Mouse (Mus musculus) CH12F3 (cell line): ENCODE measurements around the gene Gm128.
"Not testable (repeated sequence)": the region's sequence is repeated elsewhere in the genome, so short reads cannot be mapped to it uniquely, and the experiment has no call there.

Experiments used
- in situ Hi-C: fragments of 300-500 bp; cut with MboI; formaldehyde crosslinking; loops from 2 replicates; pipeline ENCODE4 v1.14.3; 2020; ENCODE audit warnings: low sequenced_read_pairs

The Gm128 gene

DNA sequence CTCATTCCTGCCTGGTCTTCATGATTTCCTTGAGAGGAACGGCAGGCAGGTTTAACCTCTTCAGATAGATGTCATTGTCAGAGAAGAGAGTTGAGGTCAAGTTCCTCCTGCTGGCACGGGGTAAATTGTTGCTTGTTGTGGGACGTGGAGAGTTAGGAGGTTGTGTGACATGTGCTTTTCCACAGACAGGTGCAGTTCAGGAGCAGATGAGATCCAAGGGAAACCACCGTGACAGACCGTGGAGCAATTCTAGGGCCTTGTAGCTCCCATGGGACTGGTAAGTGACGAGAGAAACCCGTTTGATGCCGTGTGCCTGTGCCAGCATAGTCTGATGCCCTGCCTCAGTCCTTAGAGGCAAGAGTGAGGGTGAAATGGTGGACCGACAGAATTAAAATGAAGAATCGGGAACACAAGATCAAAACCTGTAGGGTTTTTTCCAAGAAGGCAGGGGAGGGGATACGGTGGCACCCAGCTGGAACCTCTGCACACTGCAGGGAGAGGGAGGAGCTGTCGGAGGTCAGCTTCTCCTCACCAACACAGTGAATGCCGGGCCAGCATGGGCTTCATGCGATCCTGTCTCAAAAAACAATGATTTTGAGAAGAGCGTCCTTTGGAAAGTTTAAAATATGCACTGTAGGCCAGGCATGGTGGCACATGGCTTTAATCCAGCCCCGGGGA is 8.0 kb downstream of the Gm128 start:
- in situ Hi-C loops, result no loop called here

DNA sequence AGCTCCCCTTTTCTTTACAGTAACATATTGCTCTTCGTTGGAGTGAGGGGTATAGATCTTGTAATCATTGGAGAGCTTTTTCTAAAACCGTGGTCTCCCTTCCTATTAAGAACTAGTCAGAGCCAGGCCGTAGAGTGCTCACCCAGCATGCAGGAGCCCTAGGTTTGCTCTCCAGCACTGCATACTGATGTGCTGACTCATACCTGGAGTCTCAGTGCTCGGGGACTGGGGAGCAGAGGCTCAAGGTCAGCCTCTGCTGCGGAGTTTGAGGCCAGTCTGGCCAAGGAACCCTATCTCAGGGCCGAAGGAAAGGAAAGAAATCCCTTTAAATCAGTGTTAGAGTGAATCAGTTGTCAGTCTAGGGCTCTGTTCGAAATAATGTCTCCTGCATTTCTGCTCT is 8.6 kb downstream of the Gm128 start:
- in situ Hi-C loops, result no loop called here

DNA sequence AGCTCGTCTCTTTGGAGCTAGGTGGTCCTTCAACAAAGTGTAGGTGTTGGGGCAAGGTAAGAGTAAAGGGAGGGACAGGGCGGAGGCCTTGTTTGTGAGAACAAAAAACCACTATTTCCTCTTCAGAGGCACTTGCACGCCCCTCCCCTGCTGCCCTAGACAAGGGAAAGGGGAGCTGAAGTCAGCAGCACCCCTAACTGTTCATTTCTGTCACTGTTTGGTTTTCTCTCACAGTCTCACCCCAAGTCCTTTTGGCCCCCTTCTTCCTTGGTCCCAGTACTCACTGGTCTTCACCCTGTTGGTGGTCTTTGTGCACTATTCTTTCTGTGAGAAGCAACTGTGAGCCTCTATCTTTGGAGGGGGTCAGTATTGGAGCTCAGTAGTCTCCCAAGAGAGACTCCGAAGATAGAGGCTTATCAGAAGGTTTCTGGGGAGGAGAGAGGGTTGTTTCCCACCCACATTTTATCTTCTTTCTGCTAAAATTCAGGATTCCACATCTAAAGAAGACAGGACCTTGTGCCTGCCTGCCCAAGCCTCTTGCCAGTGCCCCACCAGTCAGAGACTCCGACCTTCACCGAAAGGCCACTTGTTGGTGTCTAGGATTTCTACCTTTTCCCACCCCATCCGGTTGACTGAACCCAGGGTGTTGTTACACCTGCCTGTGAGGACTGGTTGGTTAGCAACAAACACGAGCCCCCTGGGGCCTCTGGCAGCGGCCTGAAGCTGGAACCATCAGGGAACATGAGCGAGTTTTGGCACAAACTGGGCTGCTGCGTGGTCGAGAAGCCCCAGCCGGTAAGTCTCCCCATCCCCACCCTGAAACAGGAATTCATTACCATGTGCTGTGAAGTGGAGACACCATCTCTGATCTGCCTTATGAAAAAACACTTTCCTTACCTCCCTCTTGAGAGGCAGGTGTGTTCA is 9.8 kb downstream of the Gm128 start, which contains the start of gene Mllt11:
Gene Mllt11 (minus strand): TSS at position 874 of the 924 bp plus-strand sequence.
- in situ Hi-C loops, result no loop called here

DNA sequence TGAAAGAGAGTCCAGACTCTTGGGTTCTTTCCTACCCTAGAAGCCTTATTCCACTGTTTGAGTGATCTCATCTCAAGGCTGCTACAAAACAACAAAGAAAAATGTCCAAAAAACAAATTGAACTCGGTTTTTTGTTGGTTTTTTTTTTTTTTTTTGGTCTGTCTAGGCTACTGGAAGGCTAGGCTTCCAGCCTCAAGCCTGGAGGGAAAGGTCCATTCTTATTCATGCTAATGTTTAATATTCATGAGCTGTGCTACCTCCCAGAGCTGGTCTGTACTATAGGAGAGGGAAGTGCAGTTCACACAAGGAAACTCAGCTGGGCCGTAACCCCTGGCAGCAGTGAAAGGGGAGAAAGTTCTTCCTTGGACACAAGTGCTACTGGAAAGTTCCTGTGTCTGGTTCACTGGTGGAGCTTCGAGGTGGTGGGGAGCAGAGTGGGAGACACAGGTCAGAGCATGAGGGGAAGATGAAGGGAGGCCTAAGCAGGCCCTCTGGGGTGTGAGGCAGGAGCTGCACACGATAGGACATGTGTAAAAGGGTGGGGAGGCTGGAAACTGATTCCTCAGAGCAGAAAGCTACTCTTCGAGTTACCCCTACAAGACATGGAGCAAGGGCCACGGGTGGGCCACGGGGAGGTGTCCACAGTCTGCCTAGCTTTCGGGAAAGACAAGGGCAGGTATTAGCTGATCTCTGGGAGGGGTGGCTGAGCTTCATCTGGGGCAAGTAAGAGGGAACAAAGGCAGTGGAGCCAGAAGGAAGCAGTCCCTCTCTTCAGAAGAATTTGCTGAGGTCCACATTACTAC is 10.7 kb downstream of the Gm128 start:
- in situ Hi-C loops, result no loop called here

DNA sequence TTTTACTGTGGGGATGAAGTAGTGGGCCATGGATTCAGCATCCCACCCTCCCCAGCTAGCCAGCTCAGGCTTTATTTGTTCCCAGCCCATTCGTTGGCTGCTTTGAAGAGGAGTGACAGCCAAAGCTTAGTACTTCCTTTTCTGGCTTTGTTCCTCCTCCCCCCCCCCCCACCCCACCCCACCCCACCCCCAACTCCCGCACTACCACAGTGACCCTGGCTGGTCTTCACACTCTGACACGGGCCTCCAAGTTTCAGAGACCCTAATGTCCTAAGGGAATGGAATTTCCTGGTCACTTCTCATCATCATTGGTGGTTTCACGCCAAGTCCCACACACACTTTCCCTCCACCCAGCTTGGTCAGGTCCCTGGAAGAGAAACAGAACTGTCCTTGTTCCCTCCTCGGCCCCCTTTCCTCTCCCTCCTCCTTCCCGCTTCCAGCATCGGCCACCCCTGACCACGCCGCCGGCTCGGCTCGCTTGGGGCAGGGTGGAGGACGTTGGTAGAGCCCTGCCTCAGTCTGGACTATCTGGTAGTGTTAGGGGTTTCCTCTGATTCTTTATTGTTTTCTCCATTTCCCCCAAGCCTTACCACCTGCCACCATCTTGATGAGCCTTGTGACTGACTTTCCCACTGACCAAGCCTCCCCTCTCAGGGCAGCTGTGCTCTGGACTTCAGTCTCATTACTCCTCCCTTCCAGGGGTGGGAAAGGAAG is 11.5 kb downstream of the Gm128 start:
- in situ Hi-C loops, result no loop called here

DNA sequence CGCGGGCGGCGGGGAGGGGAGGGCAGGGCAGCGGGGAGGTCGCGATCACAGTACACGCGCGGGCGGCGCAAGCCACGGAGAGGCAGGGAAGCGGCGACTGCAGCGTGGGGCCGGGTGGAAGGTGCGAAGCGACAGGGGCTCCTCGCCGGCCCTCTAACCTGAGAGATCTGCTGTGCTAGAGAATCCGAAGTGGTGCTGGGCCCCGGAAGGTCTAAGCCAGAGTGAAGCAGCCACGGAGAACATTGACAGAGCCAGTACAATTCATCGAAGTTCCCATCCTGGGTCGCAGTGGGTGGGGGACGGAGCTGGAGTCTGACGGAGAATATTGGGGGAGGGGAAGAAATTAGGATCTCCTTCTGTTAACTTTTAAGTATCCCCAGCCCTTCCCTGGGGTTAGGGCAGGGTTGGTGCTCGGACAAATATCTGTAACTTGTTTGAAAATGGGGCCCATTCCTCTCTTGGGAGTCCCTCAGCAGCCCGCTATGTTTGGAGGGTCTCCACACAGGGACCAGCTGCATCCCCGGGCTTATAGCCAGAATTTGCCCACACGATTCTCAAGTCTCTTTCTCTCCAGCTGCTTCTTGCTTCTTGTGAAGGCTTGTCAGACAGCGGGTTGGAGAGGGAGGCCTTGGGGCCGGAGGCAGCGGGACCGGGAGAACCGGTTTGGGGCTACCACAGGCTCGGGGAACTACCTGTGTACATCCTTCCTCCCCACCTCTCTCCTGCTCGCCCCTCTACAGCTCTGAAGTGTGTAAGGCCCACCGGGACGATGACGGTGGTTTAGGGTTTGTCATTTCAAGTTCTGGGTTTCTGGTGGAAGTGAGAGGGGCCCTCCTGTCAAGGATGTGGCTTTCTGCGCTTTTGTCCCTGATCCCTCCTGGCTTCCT is 12.3 kb downstream of the Gm128 start:
- in situ Hi-C loops, result no loop called here

DNA sequence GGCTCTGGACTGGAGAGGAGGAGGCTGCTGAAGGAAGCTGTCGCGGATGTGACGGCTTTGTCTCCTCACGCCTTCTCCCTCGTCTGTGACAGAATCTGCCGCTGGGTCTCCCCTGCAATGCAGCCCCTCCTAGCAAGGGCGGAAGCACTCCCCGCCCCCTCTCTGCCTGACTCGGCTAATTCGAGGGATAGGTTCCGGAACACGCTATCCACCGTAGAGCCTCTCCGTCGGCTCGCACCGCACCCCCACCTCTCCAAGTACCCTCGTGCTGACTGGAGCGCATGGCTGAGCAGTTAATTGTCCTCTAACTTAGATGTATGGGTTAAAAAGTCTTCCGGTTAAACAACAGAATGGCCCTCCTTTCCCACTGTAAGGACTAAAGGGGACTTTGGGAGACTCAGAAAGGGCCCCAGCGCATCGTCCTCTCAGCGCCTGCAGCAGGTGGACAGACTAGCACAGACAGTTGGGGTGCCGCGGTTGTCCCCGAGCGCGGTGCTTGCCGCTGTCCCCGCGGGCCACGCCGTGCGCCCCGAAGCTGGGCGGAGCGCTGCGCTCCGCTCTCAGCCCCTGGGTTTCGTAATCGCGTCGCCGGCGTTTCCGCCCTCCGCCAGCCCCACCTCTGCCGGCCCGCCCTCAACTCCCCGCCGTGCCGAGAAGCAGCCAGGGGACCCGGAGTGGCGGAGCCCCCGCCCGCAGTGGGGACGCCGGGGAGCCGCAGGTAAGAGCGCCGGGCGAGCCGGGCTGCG is 13.1 kb downstream of the Gm128 start, which contains the start of gene Cdc42se1:
Gene Cdc42se1 (plus strand): TSS at position 585 of the 746 bp plus-strand sequence.
- in situ Hi-C loops, result no loop called here

DNA sequence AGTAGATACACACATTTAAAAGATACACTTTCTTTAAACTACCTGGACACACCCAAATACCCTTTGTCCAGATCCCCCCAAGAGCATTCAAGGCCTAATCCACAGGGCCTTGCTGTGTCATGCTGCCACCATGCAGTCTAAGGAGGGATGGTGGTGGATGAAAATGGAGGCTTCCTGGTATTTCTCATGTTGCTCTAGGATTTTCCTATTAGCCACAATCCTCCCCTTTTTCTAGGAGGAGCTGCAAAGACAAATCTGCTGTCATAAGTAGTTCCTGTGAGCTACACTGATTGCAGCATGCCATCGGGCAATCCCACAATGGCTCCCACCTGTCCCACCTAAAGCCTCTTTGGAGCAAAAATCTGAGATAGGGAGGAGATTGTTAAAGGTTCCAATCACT is 14.2 kb downstream of the Gm128 start:
- in situ Hi-C loops, result no loop called here

DNA sequence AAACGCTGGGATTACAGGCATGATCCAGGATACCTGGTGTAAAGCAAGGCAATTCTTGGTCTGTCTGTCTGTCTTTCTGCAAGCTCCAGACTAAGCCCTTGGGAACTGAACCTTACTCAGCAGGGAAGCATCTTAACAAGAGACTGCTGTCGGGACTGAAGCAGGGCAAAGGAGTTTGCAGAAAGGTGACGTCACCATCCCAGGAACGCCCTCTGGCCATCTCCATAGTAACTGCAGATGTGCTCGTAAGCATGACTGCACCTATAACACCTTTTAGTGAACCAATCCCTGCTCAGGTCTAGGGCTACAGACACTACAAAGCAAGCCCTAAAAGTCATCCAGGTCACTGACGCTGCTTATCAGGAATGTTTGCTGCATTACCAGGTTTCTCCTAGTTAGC is 17.1 kb downstream of the Gm128 start:
- in situ Hi-C loops, result no loop called here

DNA sequence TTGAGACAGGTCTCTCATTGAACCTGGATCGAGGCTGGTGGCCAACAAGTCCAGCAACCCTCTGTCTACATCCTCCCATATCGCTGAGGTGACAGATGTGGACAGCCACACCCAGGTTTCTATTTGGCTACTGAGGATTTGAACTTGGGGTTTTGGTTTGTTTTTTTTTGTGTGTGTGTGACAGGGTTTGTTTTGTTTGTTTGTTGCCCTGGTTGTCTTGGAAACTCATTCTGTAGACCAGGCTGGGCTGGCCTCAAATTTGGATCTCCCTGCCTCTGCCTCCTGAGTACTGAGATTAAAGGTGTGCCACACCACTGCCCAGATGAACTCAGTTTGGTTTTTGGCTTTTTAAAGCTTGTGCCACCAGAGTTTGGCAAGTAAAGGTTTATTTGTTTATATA is 18.4 kb downstream of the Gm128 start:
- in situ Hi-C loops, result no loop called here

DNA sequence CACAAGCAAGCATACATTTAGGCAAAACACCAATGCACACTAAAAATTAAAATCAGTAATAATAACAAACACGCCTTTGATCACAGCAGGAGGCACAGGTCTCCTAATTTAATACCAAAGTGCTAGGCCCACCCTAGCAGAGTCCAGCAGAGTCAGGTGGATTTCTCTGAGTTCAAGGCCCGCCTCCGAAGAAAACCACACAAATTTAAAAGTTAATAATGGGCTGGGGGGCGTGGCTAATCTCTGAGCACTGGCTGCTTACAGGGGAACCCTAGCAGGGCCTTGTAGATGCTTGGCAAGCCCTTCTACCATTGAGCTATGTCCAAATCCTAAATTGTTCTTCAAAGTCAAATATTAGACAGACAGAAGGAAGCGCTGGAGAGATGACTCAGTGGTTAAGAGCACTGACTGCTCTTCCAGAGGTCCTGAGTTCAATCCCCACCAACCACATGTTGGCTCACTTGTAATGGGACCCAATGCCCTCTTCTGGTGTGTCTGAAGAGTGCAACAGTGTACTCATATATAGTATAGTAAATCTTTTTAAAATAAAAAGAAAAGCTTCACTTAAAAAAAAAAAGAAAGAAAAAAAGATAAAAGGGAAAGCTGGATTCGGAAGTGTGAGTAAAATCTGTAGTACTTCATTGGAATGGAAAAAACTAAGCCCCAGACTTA is 22.8 kb downstream of the Gm128 start:
- in situ Hi-C loops, result no loop called here

DNA sequence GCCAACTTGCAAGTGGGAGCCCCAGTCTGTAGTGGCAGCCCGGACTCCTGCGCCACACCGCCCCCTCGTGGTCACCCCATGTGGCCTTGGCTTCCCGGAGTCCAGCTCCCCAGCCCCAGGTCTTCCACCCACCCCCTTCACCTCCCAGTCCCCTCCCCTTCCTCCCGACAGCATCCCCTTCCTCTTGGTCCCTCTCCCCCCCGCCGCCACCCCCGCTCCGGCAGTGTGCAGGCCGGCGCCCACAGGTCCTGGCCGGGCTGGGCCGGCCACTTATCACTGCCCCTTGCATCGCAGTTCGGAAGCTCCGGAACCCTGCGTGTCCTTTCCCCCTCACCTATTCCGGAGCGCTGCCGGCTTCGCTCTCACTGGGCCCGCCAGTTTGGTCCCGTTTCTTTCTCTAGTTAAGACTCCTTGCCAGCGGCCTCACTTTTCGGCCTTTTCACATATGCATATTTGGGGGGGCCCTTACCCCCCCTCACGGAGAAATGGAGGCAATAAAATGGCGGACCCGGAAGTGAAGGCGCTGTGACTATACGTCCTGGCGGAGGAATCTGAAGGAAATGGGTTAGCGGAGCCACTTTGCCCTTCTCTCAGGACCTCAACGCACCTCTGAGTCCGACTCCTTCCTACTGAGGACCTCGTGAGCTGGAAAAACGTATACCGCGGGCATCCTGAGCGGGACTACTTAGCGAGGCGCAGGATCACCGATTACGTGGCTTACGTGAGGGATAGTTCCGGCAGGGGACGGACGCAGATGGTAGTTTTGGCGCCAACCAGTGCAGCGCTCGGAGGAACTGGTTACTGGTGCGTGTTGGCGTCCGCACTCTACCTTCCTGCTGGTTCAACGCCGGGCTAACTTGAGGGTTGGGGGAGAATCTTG is 23.9 kb downstream of the Gm128 start, which contains the start of gene Gabpb2:
Gene Gabpb2 (minus strand): TSS at position 662 of the 880 bp plus-strand sequence.
- in situ Hi-C loops, result no loop called here

DNA sequence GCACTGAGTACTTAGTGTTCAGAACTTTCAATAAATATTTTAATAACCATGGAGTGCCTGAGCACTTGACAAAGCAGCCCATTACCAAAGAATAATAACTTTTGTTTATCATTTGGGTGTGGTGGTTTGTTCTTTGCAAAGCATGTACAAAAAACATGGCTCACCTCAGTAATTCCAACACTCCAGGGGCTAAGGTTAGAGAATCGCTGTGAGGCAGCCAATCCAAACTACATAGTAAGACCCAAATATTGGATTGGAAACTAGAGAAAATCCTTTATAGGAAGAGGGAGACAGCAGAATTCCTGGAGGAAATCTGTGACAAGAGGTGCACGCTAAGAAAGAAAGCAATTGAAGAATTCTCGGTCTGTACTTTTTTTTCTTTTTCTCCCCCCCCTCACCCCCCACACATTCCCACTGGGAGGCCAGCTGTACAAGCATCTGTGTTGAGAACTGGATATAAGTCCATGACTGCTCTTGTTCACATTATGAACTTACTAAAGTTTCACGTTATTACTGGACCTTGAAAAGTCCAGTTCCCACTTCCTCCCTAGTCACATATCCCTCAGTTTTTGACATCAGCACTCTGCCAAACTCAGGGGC is 24.6 kb downstream of the Gm128 start:
- in situ Hi-C loops, result no loop called here

DNA sequence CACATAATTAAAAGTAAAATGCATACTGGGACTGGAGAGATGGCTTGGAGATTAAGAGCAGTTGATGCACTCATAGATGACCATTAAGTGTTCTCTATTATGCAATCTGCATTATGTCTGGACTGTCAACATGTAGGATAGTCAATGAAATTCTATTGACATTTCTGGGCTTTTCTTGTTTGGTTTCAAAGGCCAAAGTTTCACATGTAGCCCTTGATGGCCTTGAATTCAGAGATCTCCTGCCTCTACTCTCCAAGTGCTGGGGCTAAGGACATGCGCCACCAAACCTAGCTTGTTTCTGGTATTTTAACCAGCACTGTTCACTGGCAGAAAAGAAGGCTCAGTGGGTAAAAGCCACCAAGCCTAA is 27.8 kb downstream of the Gm128 start:
- in situ Hi-C loops, result no loop called here

DNA sequence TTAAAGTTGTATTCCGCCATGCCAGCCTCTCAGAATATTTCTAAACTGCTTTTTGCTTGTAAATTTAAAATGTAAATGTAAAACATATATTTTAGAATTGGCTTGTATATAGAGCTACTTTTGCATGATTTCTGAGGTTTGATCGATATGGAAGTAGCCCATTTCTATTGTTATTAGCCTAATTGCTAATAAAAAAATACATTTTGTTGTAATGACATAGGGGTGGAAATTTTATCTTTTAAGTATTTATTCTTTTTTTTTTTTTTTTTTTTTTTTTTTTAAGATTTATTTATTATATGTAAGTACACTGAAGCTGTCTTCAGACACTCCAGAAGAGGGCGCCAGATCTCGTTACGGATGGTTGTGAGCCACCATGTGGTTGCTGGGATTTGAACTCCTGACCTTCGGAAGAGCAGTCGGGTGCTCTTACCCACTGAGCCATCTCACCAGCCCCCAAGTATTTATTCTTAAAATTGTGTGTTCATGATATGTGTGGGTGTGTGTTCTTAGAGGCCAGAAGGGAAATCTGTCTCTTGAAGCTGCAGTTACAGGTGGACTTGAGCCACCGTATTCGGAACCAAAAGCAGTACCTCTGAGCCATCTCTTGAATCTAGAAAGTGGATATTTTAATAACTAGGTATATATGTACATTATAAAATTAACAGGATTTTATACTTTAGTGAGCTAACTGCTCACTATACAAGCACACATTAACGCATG is 28.3 kb downstream of the Gm128 start:
- in situ Hi-C loops, result not testable (repeated sequence)

DNA sequence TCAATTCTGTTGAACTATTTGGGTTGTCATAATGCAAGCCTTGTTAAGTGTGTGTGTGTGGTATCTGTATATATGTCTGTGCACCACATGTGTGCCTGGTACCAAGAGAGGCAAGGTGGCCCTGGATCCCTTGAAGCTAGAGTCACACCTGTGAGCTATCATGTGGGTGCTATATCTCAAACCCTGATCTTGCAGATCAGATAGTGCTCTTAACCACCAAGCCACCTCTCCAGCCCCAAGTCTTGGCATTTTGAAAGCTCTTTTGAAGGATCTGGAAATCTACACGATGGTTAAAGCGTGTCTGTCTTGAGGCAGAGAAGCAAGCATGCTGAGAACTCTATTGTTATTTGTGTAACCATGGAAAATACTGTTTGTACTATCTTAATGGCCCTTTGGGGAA is 30.8 kb downstream of the Gm128 start:
- in situ Hi-C loops, result no loop called here
